Comparison of ENCODE assay signal across 25 mouse cellular contexts in the genomic region with DNA sequence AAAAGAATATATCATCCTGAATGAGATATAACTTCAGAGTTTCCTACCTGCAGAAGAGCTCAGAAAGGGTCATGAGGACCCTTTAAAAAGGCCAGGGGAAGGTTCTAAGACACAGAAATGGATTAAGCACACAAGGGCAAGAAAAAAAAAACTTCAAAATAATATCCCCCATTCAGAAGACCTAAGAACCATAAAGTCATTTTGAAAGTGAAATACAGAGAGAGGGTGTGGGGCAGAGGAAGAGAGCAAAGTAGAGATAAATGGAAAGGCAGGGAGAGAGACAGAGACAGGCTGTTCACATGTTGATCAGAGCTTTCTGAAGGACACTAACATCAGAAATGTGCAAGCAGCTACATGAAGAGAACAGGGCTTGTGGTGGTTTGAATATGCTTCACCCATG.
"Had no signal": no experiment of that assay in that cellular context is flagged by ENCODE, and none has a peak within 500 bp of the region (broad histone marks: within the 10 kb centered on the region; RNA-seq: fewer than 3 reads in every experiment).

No protein-coding gene starts in this region.

- H3K9me3 ChIP-seq: embryonic facial prominence, embryonic 10.5 days; embryonic facial prominence, embryonic 12.5 days; embryonic facial prominence, embryonic 13.5 days; embryonic facial prominence, embryonic 15.5 days; forebrain, embryonic 10.5 days; forebrain, embryonic 12.5 days; forebrain, embryonic 13.5 days; forebrain, embryonic 15.5 days; heart, embryonic 10.5 days had no signal

- H3K27ac ChIP-seq: embryonic facial prominence, embryonic 10.5 days; embryonic facial prominence, embryonic 12.5 days; embryonic facial prominence, embryonic 13.5 days; embryonic facial prominence, embryonic 15.5 days; forebrain, embryonic 10.5 days; forebrain, embryonic 12.5 days; forebrain, embryonic 13.5 days; forebrain, embryonic 15.5 days; gastrocnemius, adult 2 months; heart, adult 2 months; heart, embryonic 10.5 days had no signal

- DNase-seq: cerebellum, adult 9-11 months; cerebellum, postnatal 10 days; cerebellum, postnatal 14 days; cerebellum, postnatal 25 days; cerebellum, postnatal 36 days; embryo, embryonic 11 days; forebrain, postnatal 0 days; gastrocnemius, adult 2 months; gastrocnemius, postnatal 10 days; gastrocnemius, postnatal 14 days; gastrocnemius, postnatal 25 days; gastrocnemius, postnatal 36 days; heart, adult 11 months; heart, adult 18-20 months; heart, adult 2 months had no signal

- H3K27me3 ChIP-seq: embryonic facial prominence, embryonic 12.5 days; embryonic facial prominence, embryonic 13.5 days; embryonic facial prominence, embryonic 15.5 days; forebrain, embryonic 12.5 days; forebrain, embryonic 13.5 days; forebrain, embryonic 15.5 days had no signal

- H3K4me2 ChIP-seq: embryonic facial prominence, embryonic 12.5 days; embryonic facial prominence, embryonic 13.5 days; embryonic facial prominence, embryonic 15.5 days; forebrain, embryonic 12.5 days; forebrain, embryonic 13.5 days; forebrain, embryonic 15.5 days had no signal

- H3K9ac ChIP-seq: embryonic facial prominence, embryonic 12.5 days; embryonic facial prominence, embryonic 13.5 days; embryonic facial prominence, embryonic 15.5 days; forebrain, embryonic 12.5 days; forebrain, embryonic 13.5 days; forebrain, embryonic 15.5 days; forebrain, postnatal 0 days had no signal

- H3K4me3 ChIP-seq: embryonic facial prominence, embryonic 10.5 days; embryonic facial prominence, embryonic 12.5 days; embryonic facial prominence, embryonic 13.5 days; embryonic facial prominence, embryonic 15.5 days; erythroblast, embryonic 14.5 days; forebrain, embryonic 10.5 days; forebrain, embryonic 12.5 days; forebrain, embryonic 13.5 days; forebrain, embryonic 15.5 days; gastrocnemius, adult 2 months; heart, adult 2 months; heart, embryonic 10.5 days had no signal

- H3K36me3 ChIP-seq: embryonic facial prominence, embryonic 10.5 days; embryonic facial prominence, embryonic 12.5 days; embryonic facial prominence, embryonic 13.5 days; embryonic facial prominence, embryonic 15.5 days; forebrain, embryonic 10.5 days; forebrain, embryonic 12.5 days; forebrain, embryonic 15.5 days; heart, embryonic 10.5 days had no signal

- H3K4me1 ChIP-seq: embryonic facial prominence, embryonic 10.5 days; embryonic facial prominence, embryonic 12.5 days; embryonic facial prominence, embryonic 13.5 days; embryonic facial prominence, embryonic 15.5 days; forebrain, embryonic 10.5 days; forebrain, embryonic 12.5 days; forebrain, embryonic 13.5 days; forebrain, embryonic 15.5 days; heart, embryonic 10.5 days had no signal
